Mouse (Mus musculus): Measurements from ENCODE around the gene Mark4. TPM values are rescaled to one million over a fixed set of nuclear protein-coding genes. Genes with fewer than 3 reads are reported as not detected.
A peak's percentile ranks its signal among the peaks of the same experiment; 100 is the strongest.

Gene Mark4
- total RNA-seq, 2 experiments from 2014 or later: 76.2 to 78.6 TPM

- no peak for DNase-seq (ENCODE audit: low spot score in 2 of 2)
- intact Hi-C loops (cut with DNase I): no loop called here
Measured at GRCm38 (mm10) chr7:19449165-19449564, 9.5 kb downstream of the Mark4 start.

DNA sequence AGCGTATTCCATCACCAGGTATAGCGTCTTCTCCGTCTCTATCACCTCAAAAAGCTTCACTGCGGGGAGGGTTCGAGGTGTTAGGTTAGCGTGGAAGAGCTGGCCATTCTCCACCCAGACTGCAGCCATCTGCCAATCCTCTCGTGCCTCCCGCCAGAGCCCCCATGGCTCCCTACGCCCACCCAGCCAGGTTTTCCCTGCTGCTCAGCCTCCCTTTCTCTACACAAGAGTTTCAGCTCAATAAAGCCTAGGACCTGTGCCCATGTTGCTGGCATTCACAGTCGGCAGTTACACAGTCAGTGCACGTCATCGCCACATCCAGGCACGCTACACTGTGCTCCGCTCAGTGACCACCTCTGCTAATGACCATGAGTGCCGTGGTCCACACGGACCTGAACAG is 10.9 kb downstream of the Mark4 start:
- peak in 1 of 2 experiments; percentile 53 for DNase-seq (ENCODE audit: low spot score in 2 of 2)
- intact Hi-C loops (cut with DNase I): no loop called here

DNA sequence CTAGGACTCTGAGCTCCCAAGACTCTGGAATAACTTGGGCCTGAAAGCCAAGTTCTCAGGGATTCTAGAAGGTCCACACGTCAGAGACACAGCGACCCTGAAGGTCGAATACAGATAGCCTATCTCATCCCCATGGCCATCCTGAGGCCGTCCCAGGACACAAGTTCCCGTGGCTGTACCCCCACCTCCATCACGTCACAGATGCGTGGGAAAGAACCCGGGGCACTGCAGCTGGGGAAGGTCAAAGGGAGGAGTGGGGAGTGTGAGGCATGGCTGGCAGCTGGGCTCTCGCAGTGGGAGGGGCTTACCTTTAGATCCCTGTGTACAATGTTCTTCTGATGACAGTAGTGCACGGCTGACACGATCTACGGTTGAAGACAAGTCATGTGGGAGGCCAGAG is 13.8 kb downstream of the Mark4 start:
- DNase-seq (ENCODE audit: low spot score in 2 of 2): no peak
- intact Hi-C loops (cut with DNase I): no loop called here

- peak; percentile 84 to 85 for DNase-seq (ENCODE audit: low spot score in 2 of 2)
- intact Hi-C loops (cut with DNase I): no loop called here
Measured at GRCm38 (mm10) chr7:19443344-19443743, 15.3 kb downstream of the Mark4 start.

DNA sequence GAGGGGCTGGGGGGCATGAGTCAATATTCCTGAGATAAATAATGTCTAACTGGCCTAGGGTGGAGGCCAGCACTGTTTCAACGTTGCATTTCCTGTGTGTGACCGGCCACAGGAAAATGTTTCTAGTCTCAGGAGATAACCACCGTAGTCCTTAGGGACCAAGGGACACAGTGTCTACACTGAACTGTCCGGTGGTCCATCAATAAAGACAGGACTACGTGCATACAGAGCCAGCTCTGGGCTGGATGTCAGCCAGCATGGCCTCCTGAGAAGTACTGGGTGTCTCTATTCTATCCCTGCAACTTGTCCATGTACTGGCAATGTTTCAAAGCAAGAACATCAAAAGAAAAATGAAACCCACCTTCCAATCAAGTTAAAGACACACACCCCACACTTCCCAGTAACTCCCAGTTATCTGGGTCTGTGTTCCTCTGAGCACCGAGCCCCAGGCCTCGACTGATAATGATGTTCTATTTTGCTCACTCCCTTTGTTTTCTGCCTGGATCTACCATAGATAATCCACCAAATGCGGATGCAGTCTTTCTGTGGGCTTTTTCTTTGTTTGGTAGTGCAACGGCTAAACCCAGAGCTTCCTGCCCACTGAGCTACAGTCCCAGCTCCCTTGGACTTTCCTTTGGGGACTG is 17.1 kb downstream of the Mark4 start:
- DNase-seq (ENCODE audit: low spot score in 2 of 2): no peak
- intact Hi-C loops (cut with DNase I): no loop called here

- intact Hi-C loops (cut with DNase I): loop anchor here (10.0 kb wide), 1 partner anchor 62 kb away; no protein-coding TSS in a partner anchor
- DNase-seq (ENCODE audit: low spot score in 2 of 2): no peak
Measured at GRCm38 (mm10) chr7:19437048-19437447, 21.6 kb downstream of the Mark4 start.

DNA sequence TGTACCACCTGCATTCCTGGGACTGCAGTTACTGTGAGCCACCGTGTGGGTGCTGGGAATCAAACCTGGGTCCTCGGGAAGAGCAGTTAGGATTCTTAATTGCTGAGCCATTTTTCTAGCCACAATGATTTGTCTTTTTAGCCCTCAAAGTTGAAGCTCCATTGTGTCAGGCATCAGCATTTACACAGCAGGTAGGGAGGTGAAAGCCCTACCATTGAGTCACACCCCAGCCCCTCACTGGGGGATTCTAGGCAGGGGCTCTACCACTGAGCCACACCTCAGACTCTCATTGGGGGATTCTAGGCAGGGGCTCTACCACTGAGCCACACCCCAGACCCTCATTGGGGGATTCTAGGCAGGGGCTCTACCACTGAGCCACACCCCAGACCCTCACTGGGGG is 22.3 kb downstream of the Mark4 start:
- intact Hi-C loops (cut with DNase I): loop anchor here (10.0 kb wide), 1 partner anchor 61 kb away; no protein-coding TSS in a partner anchor
- no peak for DNase-seq (ENCODE audit: low spot score in 2 of 2)

DNA sequence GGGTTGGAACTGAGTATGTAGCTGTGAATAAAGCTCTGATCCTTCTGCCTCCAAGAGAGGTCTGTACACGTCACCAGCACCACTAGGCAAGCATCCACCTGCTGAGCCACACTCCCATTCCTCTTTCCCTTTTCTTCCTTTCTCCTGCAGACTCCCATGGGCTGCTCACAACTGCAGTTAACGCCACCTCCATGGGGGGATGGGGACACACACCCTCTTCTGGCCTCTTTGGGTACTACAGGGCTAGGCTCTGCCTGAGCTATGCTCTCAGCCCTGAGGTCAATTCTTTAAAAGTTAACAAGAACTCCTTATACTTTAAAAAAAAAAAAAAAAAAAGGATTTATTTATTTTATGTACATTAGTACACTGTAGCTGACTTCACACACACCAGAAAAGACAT is 26.1 kb downstream of the Mark4 start:
- intact Hi-C loops (cut with DNase I): loop anchor here (10.0 kb wide), 1 partner anchor 58 kb away; no protein-coding TSS in a partner anchor

DNA sequence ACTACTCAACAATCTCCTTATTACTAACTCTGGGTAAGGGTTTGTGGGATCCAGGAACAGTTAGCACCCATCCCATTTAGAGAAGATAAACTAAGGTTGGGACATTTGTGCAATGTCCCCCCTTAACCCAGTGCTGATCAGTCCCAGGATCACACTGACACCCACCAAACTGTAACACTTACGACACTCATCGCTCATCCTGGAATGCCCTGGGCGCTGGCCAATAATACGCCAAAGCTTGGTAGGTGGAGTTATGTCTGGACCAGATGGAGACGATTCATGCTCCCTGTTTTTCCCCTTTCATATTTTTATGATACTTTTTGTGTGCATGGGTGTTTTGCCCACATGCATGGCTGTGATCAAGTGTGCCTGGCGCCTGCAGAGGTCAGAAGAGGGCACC is 28.2 kb downstream of the Mark4 start:
- no peak for DNase-seq (ENCODE audit: low spot score in 2 of 2)
- intact Hi-C loops (cut with DNase I): loop anchor here (10.0 kb wide), 1 partner anchor 56 kb away; no protein-coding TSS in a partner anchor

More for the DNA sequence above, 26.1 kb downstream of the Mark4 start:
- DNase-seq (ENCODE audit: low spot score in 2 of 2): no peak

- no peak for DNase-seq (ENCODE audit: low spot score in 2 of 2)
- intact Hi-C loops (cut with DNase I): loop anchor here (10.0 kb wide), 1 partner anchor 55 kb away; no protein-coding TSS in a partner anchor
Measured at GRCm38 (mm10) chr7:19429726-19430125, 28.9 kb downstream of the Mark4 start.

DNA sequence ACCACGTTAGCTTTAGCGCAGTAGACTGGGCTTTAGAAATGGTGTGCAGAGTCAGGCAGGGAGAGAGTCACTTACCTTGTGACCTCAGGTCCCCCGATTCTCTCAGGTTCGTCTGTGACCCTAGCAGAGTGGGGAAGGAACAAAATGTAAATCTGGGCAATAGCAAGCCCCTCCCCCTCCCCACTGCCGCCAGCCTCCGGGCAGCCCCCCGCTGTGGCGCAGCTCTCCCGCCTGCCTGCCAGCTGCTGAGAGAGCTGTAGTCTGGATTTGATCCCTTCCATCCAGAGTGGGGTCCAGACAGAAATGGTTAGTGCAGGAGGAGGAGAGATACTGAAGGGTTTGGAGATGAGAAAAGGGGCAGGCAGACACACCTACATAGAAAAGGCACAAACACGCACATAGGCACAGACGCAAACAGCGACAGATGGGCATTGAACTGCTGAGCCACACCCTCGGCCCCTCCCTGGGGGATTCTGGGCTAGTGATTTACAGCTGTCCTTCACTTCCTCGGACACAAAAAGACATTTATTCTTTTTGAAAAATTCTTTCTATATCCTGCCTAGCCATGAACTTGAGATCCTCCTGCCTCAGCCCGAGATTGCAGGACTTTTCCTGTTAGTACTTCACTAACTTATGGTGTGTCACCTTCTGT is 30.5 kb downstream of the Mark4 start:
- intact Hi-C loops (cut with DNase I): no loop called here
- DNase-seq (ENCODE audit: low spot score in 2 of 2): no peak

GRCm38 (mm10) chr7:19426888-19427287 is 31.7 kb downstream of the Mark4 start:
- peak in 1 of 2 experiments; percentile 62 for DNase-seq (ENCODE audit: low spot score in 2 of 2)
- intact Hi-C loops (cut with DNase I): no loop called here

DNA sequence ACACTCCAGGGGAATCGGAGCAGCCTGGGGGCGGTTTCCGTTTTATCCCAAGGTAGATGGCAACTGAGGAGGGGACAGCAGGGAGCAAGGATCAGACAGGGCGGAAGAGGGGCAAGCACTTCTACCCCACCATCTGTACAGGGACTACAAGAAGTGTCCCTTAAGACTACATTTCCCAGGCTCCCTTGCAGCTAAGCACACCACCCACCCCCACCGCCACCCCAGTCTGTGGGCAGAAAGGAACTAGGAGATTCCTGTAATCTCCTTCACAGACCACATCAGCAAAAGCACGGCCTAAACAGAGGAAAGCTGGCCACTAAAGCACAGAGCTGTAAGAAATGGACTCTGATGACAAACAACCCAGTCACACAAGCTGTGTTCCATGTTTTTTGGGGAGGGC is 32.3 kb downstream of the Mark4 start:
- peak; percentile 32 to 78 for DNase-seq (ENCODE audit: low spot score in 2 of 2)
- intact Hi-C loops (cut with DNase I): no loop called here

DNA sequence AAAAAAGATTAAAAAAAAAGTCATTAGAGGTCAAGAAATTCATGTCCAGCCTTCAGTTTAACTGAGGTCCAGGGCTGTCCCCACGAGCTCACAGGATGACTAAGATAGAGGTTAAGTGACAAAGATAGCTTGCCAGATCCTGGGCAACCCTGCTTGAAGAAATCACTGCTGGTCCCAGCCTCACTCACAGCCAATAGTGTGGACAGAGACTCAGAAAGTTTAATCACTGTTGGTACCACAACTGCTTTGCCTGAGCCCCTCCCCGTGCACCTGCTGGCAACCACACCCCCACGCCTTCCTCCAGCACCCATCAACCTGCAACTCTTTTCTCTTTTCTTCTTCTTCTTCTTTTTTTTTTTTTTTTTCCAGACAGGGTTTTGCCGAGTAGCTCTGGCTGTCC is 34.6 kb downstream of the Mark4 start:
- intact Hi-C loops (cut with DNase I): no loop called here
- DNase-seq (ENCODE audit: low spot score in 2 of 2): no peak

DNA sequence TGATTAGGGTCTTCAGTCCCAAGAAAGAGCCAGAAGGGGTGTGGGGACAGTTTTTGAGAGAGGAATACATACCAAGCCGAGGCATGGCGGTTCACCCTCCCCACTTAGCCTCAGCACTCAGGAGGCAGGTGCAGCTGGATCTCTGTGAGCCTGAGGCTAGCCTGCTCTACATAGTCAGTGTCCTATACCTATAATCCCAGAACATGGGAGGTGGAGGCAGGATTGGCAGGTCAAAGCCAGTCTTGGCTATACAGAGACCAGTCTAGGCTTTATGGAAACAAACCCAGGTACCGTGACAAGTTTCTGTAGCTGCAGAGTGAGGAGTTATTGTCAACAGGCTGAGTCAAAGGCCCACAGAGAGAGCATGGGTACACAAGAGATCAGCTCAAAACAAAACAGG is 35.5 kb downstream of the Mark4 start:
- no peak for DNase-seq (ENCODE audit: low spot score in 2 of 2)
- intact Hi-C loops (cut with DNase I): no loop called here

DNA sequence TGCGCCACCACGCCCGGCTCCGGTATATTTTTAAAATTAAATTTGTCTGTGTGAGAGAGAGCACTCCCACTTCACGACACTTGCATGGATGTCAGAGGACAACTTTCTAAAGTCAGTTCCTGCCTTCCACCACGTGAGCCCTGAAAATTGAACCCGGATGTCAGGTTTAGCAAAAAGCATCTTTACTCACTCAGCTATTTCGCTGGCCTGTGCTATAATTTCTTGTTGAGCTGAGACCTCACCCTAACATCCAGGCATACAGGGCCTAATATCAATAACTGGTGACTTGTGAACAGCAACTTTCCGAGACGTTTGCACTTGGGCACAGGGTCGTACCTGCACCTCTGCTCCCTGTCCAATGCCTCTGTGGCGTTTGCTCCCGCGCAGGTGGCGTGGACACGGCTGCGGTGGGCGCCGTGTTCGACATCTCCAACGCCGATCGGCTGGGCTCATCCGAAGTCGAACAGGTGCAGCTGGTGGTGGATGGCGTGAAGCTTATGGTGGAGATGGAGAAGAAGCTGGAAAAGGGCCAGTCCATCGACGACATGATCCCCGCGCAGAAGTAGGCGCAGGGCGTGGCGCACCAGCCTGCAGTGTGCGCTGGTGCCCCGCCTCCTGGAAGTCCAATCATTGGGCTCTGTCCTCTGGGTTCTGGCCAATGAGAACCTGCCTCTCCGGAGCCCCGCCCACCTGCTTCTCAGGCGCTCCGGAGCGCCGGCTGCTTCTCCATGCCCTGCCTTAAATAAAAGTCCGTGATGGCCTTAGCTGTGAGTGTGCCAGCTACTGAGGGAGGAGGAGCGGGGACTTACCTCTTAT is 37.6 kb downstream of the Mark4 start:
- peak; percentile 90 to 95 for DNase-seq (ENCODE audit: low spot score in 2 of 2)
- intact Hi-C loops (cut with DNase I): no loop called here

- DNase-seq (ENCODE audit: low spot score in 2 of 2): no peak
- intact Hi-C loops (cut with DNase I): no loop called here
Measured at GRCm38 (mm10) chr7:19420121-19420520, 38.5 kb downstream of the Mark4 start.

GRCm38 (mm10) chr7:19416590-19416989 is 42.0 kb downstream of the Mark4 start:
- intact Hi-C loops (cut with DNase I): no loop called here
- DNase-seq (ENCODE audit: low spot score in 2 of 2): no peak

GRCm38 (mm10) chr7:19413525-19413924 is 45.1 kb downstream of the Mark4 start:
- DNase-seq (ENCODE audit: low spot score in 2 of 2): no peak
- intact Hi-C loops (cut with DNase I): no loop called here

GRCm38 (mm10) chr7:19411783-19412182 is 46.8 kb downstream of the Mark4 start:
- no peak for DNase-seq (ENCODE audit: low spot score in 2 of 2)
- intact Hi-C loops (cut with DNase I): no loop called here

All from left cerebral cortex, postnatal 25 days (tissue).